Mouse (Mus musculus) erythroblast, embryonic 14.5 days (primary cell): Measurements from ENCODE around the gene Tmem82. TPM values are rescaled to one million over a fixed set of nuclear protein-coding genes. Genes with fewer than 3 reads are reported as not detected.
"Not testable (repeated sequence)": the region's sequence is repeated elsewhere in the genome, so short reads cannot be mapped to it uniquely, and the experiment has no call there.

ENCODE experiments used
- H3K27me3 ChIP-seq: 2 replicates; pipeline ENCODE4 v1.6.1; 2012; ENCODE audit warnings: inconsistent platforms; ENCODE audit not compliant: control insufficient read depth
- H3K36me3 ChIP-seq: 2 replicates; pipeline ENCODE4 v1.6.1; 2012; ENCODE audit warnings: mild to moderate bottlenecking, inconsistent platforms; ENCODE audit not compliant: control insufficient read depth
- H3K4me1 ChIP-seq: 2 replicates; pipeline ENCODE4 v1.6.1; 2012; ENCODE audit warnings: inconsistent platforms; ENCODE audit not compliant: control insufficient read depth
- H3K4me3 ChIP-seq: replicated peaks from 2 replicates; pipeline ENCODE3; 2012; ENCODE audit warnings: moderate library complexity, mild to moderate bottlenecking, inconsistent platforms
- H3K9me3 ChIP-seq: 2 replicates; pipeline ENCODE4 v1.6.1; 2012; ENCODE audit warnings: low read length, inconsistent platforms, mixed read lengths; ENCODE audit not compliant: control insufficient read depth
- GATA1 ChIP-seq: IDR thresholded peaks from 2 replicates; pipeline ENCODE4 v1.6.1; 2012; ENCODE audit warnings: low read length, inconsistent platforms, mixed read lengths
- TAL1 ChIP-seq: IDR thresholded peaks from 3 replicates; pipeline ENCODE4 v1.6.1; 2012; ENCODE audit warnings: low read length, inconsistent platforms, mixed read lengths
- polyA plus RNA-seq: library from polyadenylated mRNA; stranded (reverse); fragments of >175 nt; gene quantifications from 2 replicates; pipeline ENCODE4 v1.2.3, GENCODE M21; 2012

The Tmem82 gene
- polyA plus RNA-seq, 1 experiment: 0.03 TPM

- no peak overlapping the region for H3K4me3 ChIP-seq
- peaks cover 8% of the 10 kb centered on the region; the same call in 1 of the 2 replicates for H3K27me3 ChIP-seq
- no peak for TF ChIP-seq GATA1
- TF ChIP-seq TAL1: no peak
- H3K36me3 ChIP-seq: no peaks in the 10 kb centered on the region
- H3K9me3 ChIP-seq: peaks cover 3% of the 10 kb centered on the region; the same call in 1 of the 2 replicates
- peaks cover 2% of the 10 kb centered on the region for H3K4me1 ChIP-seq
These were observed 43.4 kb downstream of the Tmem82 start for GRCm38 (mm10) chr4:141574789-141575702.

GRCm38 (mm10) chr4:141573359-141573966 is 45.0 kb downstream of the Tmem82 start:
- Histone ChIP-seq H3K9me3 (peaks cover 3% of the 10 kb centered on the region; the same call in 1 of the 2 replicates), H3K4me1 (peaks cover 2% of the 10 kb centered on the region), H3K36me3 (no peaks in the 10 kb centered on the region), H3K4me3 (no peak overlapping the region), H3K27me3 (peaks cover 8% of the 10 kb centered on the region; the same call in 1 of the 2 replicates)
- TF ChIP-seq GATA1 (no peak), TAL1 (no peak)

GRCm38 (mm10) chr4:141572668-141573358 is 45.6 kb downstream of the Tmem82 start:
- H3K36me3 ChIP-seq: no peaks in the 10 kb centered on the region
- no peak overlapping the region for H3K4me3 ChIP-seq
- peaks cover 8% of the 10 kb centered on the region; the same call in 1 of the 2 replicates for H3K27me3 ChIP-seq
- H3K9me3 ChIP-seq: peaks cover 3% of the 10 kb centered on the region; the same call in 1 of the 2 replicates
- TF ChIP-seq GATA1 (no peak), TAL1 (no peak)
- peaks cover 2% of the 10 kb centered on the region for H3K4me1 ChIP-seq

GRCm38 (mm10) chr4:141571934-141572333 is 46.5 kb downstream of the Tmem82 start:
- peaks cover 3% of the 10 kb centered on the region; the same call in 1 of the 2 replicates for H3K9me3 ChIP-seq
- H3K4me1 ChIP-seq: peaks cover 2% of the 10 kb centered on the region
- peaks cover 8% of the 10 kb centered on the region; the same call in 1 of the 2 replicates for H3K27me3 ChIP-seq
- no peak overlapping the region for H3K4me3 ChIP-seq
- no peak for TF ChIP-seq GATA1
- TF ChIP-seq TAL1: no peak
- H3K36me3 ChIP-seq: no peaks in the 10 kb centered on the region

DNA sequence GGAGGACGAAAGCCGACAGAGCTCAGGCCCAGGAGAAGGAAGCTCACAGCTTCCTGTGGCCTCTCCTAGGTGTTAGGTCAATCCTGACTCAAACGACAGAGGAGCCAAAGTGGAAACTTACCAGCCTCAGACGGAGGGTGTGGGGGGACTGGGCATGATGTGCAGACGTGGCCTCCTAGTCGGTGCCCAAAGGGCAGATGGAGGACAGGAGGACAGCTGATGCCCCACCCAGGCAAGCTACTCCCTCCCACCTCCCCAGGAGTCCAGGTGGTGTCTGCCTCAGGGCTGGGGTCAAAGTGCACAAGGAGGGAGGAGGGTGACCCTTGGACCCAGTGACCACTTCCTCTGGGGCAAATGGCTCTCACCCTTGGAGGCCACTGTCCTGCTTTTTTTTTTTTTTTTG is 47.1 kb downstream of the Tmem82 start:
- H3K27me3 ChIP-seq: peaks cover 8% of the 10 kb centered on the region; the same call in 1 of the 2 replicates
- H3K4me3 ChIP-seq: no peak overlapping the region
- H3K9me3 ChIP-seq: no peaks in the 10 kb centered on the region
- no peaks in the 10 kb centered on the region for H3K36me3 ChIP-seq
- peaks cover 2% of the 10 kb centered on the region for H3K4me1 ChIP-seq
- TF ChIP-seq TAL1 (no peak), GATA1 (no peak)

DNA sequence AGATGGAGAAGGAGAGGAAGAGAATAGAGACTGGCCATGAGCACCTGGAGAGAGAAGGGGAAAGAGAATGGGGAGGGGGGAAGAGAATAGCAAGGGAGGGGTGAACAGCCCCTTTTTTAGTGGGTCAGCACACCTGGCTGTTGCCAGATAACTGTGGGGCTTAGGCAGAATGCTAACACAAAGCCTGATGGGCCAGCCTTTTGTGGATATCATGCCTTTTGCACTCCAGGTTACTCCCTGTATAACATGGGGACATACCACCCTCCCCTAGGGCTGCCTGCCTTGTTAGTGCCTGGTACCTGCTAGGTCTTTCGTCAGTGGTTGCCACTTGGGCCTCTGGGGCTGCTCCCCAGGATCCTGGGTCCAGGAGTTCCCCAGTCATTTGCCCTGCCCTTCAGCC is 47.6 kb downstream of the Tmem82 start:
- peaks cover 2% of the 10 kb centered on the region for H3K4me1 ChIP-seq
- peaks cover 8% of the 10 kb centered on the region; the same call in 1 of the 2 replicates for H3K27me3 ChIP-seq
- no peak overlapping the region for H3K4me3 ChIP-seq
- TF ChIP-seq GATA1 (no peak), TAL1 (no peak)
- H3K36me3 ChIP-seq: no peaks in the 10 kb centered on the region
- H3K9me3 ChIP-seq: no peaks in the 10 kb centered on the region

GRCm38 (mm10) chr4:141570004-141570403 is 48.4 kb downstream of the Tmem82 start:
- Histone ChIP-seq H3K36me3 (no peaks in the 10 kb centered on the region), H3K4me1 (peaks cover 2% of the 10 kb centered on the region), H3K4me3 (no peak overlapping the region), H3K27me3 (peaks cover 8% of the 10 kb centered on the region; the same call in 1 of the 2 replicates), H3K9me3 (no peaks in the 10 kb centered on the region)
- no peak for TF ChIP-seq GATA1
- no peak for TF ChIP-seq TAL1

DNA sequence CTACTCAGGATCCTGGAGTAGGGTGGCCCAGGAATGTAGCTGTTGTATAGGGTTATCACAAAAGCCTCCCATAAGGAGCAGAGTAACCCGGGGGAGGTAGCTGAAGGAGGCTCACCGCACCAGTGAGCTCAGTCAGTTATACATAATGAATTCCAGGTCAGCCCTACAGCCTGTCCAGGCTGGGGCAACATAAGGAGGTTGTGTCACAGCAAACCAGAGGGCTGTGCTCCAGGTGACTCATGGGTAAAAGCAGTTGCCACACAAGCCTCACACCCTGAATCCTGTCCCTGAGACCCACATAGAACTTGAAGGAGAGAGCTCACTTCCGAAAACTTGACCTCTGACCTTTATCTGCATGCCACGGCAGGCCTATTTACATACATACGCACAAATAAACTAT is 49.5 kb downstream of the Tmem82 start:
- Histone ChIP-seq H3K27me3 (peaks cover 8% of the 10 kb centered on the region; the same call in 1 of the 2 replicates), H3K4me1 (peaks cover 2% of the 10 kb centered on the region), H3K4me3 (no peak overlapping the region), H3K9me3 (no peaks in the 10 kb centered on the region), H3K36me3 (no peaks in the 10 kb centered on the region)
- no peak for TF ChIP-seq TAL1
- TF ChIP-seq GATA1: no peak

- H3K36me3 ChIP-seq, H3K4me1 ChIP-seq, H3K4me3 ChIP-seq: not testable (repeated sequence)
These were observed 51.3 kb downstream of the Tmem82 start for GRCm38 (mm10) chr4:141567174-141567573.

More at GRCm38 (mm10) chr4:141567174-141567573, 51.3 kb downstream of the Tmem82 start:
- H3K27me3 ChIP-seq, H3K9me3 ChIP-seq: not testable (repeated sequence)
